Mouse (Mus musculus) lung, postnatal 0 days (tissue): Measurements from ENCODE around the gene Zcchc14.

Experiments
- CTCF ChIP-seq: IDR thresholded peaks from 2 replicates; pipeline ENCODE4 v1.5.1; 2016; ENCODE audit warnings: antibody characterized with exemption, mild to moderate bottlenecking
- EP300 ChIP-seq: IDR thresholded peaks from 2 replicates; pipeline ENCODE4 v1.6.1; 2016; ENCODE audit warnings: antibody characterized with exemption, mild to moderate bottlenecking, control low read depth

DNA sequence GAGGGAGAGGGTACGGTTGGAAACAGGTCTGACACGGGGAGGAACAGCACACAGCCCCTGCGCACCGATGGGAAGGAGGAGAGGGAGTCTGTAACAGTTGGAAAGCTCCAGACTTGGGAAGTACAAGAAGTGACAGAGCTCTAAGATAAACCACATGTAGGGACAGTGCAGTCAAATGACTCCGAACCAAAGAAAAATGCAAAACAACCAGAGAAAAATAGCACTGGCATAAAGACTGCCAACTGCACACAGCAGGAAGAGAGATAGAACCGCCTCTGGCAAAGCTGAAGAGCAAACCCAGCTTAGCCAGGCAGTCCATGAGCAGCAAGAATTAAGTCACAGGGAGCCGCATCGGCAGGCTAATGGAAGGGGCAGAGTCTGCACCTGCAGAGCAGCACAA, 29.7 kb downstream of the Zcchc14 start:
- no peak for TF ChIP-seq CTCF
- no peak for TF ChIP-seq EP300
